Mouse (Mus musculus) embryonic facial prominence, embryonic 11.5 days (tissue): Measurements from ENCODE around the gene Spryd3. TPM values are rescaled to one million over a fixed set of nuclear protein-coding genes. Genes with fewer than 3 reads are reported as not detected.

Experiments used
- ATAC-seq: fragments of 200-750 bp; cut with Nextera tagmentation; replicated peaks from 2 replicates; pipeline ENCODE4 v1.8.0; 2017; ENCODE audit warnings: low read depth; ENCODE audit not compliant: insufficient number of reproducible peaks, low FRiP score, low TSS enrichment
- DNase-seq: peaks from one replicate; pipeline ENCODE4 v3.0.0-alpha.2; 2015; ENCODE audit warnings: low spot score
- H3K27ac ChIP-seq: fragments of 300-500 bp; sonication (generic); replicated peaks from 2 replicates; pipeline ENCODE4 v1.5.1; 2014; ENCODE audit warnings: mild to moderate bottlenecking, low read depth, low read length, control low read depth
- H3K27me3 ChIP-seq: fragments of 300-500 bp; sonication (generic); 2 replicates; pipeline ENCODE4 v1.6.1; 2014; ENCODE audit warnings: mild to moderate bottlenecking, low read length, moderate library complexity, mixed read lengths; ENCODE audit not compliant: control insufficient read depth, insufficient read depth
- H3K36me3 ChIP-seq: fragments of 300-500 bp; sonication (generic); replicated peaks from 2 replicates; pipeline ENCODE4 v1.6.1; 2014; ENCODE audit warnings: low read depth, mild to moderate bottlenecking, low read length, moderate library complexity, mixed read lengths; ENCODE audit not compliant: control insufficient read depth, insufficient read depth
- H3K4me1 ChIP-seq: fragments of 300-500 bp; sonication (generic); 2 replicates; pipeline ENCODE4 v1.6.1; 2014; ENCODE audit warnings: low read length, mixed read lengths; ENCODE audit not compliant: control insufficient read depth, insufficient read depth
- H3K4me2 ChIP-seq: fragments of 300-500 bp; sonication (generic); 2 replicates; pipeline ENCODE4 v1.6.1; 2014; ENCODE audit warnings: low read depth, mild to moderate bottlenecking, control low read depth, low read length, moderate library complexity
- H3K4me3 ChIP-seq: fragments of 300-500 bp; sonication (generic); 2 replicates; pipeline ENCODE4 v1.5.1; 2014; ENCODE audit warnings: low read depth, low read length, control low read depth
- H3K9ac ChIP-seq: fragments of 300-500 bp; sonication (generic); replicated peaks from 2 replicates; pipeline ENCODE4 v1.6.1; 2014; ENCODE audit warnings: mild to moderate bottlenecking, control low read depth, low read length
- H3K9me3 ChIP-seq: fragments of 300-500 bp; sonication (generic); replicated peaks from 2 replicates; pipeline ENCODE4 v1.6.1; 2016; ENCODE audit warnings: mild to moderate bottlenecking, low read length, inconsistent platforms, mixed read lengths; ENCODE audit not compliant: control insufficient read depth
- WGBS: fragments of 180-500 bp; shearing (Covaris S2); extraction: QIAGEN DNeasy Blood & Tissue Kit; methylation state at CpG from one replicate; pipeline ENCODE4 v1.1.7; 2014; 5-methylcytosine and 5-hydroxymethylcytosine counted together
- polyA plus RNA-seq: library from polyadenylated mRNA; unstranded; fragments of >200 nt; fragmentation: Nextera tagmentation; extraction: Ambion mirVana; gene quantifications from 2 replicates; pipeline ENCODE4 v1.2.1, GENCODE M21; 2014

Spryd3 gene
- polyA plus RNA-seq = 8.2 and 9.3 TPM in 2 replicates

GRCm38 (mm10) chr15:102136129-102136758 is at the start of gene Spryd3:
TSS of gene Spryd3 (minus strand) at chr15:102136234.
- Histone ChIP-seq H3K9me3 (no peaks in the 10 kb centered on the region), H3K27me3 (no peaks in the 10 kb centered on the region), H3K4me1 (no peaks in the 10 kb centered on the region), H3K36me3 (no peaks in the 10 kb centered on the region; the same call in 1 of the 2 replicates), H3K4me3 (peak within 1 kb of the TSS; percentile 61), H3K9ac (peak within 1 kb of the TSS; percentile 68), H3K27ac (peak within 1 kb of the TSS; percentile 38), H3K4me2 (peak within 1 kb of the TSS; percentile 77)
- WGBS = under 1% methylated on average over 50 of the region's 50 CpGs
- peak; percentile 99 for ATAC-seq
- peak; percentile 97 for DNase-seq

- Histone ChIP-seq H3K4me3 (no peak overlapping the region), H3K27ac (no peak overlapping the region), H3K4me1 (no peaks in the 10 kb centered on the region), H3K36me3 (no peaks in the 10 kb centered on the region), H3K4me2 (no peak overlapping the region), H3K9me3 (no peaks in the 10 kb centered on the region), H3K27me3 (no peaks in the 10 kb centered on the region), H3K9ac (no peak overlapping the region)
- DNase-seq = peak; percentile 35
- ATAC-seq = no peak
- 53% methylated on average over 3 of the region's 3 CpGs for WGBS
These were observed 47.0 kb upstream of the Spryd3 start for GRCm38 (mm10) chr15:102183076-102183475.

- DNase-seq = no peak
- no peak overlapping the region for H3K4me2 ChIP-seq
- H3K4me3 ChIP-seq = no peak overlapping the region
- no peak overlapping the region for H3K9ac ChIP-seq
- H3K4me1 ChIP-seq = no peaks in the 10 kb centered on the region
- H3K27ac ChIP-seq = no peak overlapping the region
- no peak for ATAC-seq
- no peaks in the 10 kb centered on the region for H3K36me3 ChIP-seq
- H3K9me3 ChIP-seq = no peaks in the 10 kb centered on the region
- H3K27me3 ChIP-seq = no peaks in the 10 kb centered on the region
- WGBS = 91% methylated on average over 14 of the region's 14 CpGs
These were observed 43.9 kb upstream of the Spryd3 start for GRCm38 (mm10) chr15:102179924-102180323.

- Histone ChIP-seq H3K4me3 (no peak overlapping the region), H3K4me1 (no peaks in the 10 kb centered on the region), H3K9ac (no peak overlapping the region), H3K4me2 (no peak overlapping the region), H3K36me3 (no peaks in the 10 kb centered on the region), H3K27me3 (no peaks in the 10 kb centered on the region), H3K27ac (no peak overlapping the region), H3K9me3 (no peaks in the 10 kb centered on the region)
- ATAC-seq (no peak), DNase-seq (no peak)
- 84% methylated on average over 9 of the region's 9 CpGs for WGBS
These were observed 43.1 kb upstream of the Spryd3 start for GRCm38 (mm10) chr15:102179106-102179505.

- Histone ChIP-seq H3K4me3 (no peak overlapping the region), H3K36me3 (no peaks in the 10 kb centered on the region), H3K27me3 (no peaks in the 10 kb centered on the region), H3K9me3 (no peaks in the 10 kb centered on the region), H3K9ac (no peak overlapping the region), H3K27ac (no peak overlapping the region), H3K4me2 (no peak overlapping the region), H3K4me1 (no peaks in the 10 kb centered on the region)
- 11% methylated on average over 6 of the region's 6 CpGs for WGBS
- ATAC-seq (no peak), DNase-seq (peak; percentile 84)
These were observed 42.2 kb upstream of the Spryd3 start for GRCm38 (mm10) chr15:102178279-102178678.

GRCm38 (mm10) chr15:102177417-102177816 is 41.4 kb upstream of the Spryd3 start:
- WGBS = 92% methylated on average over 8 of the region's 8 CpGs
- no peak overlapping the region for H3K4me2 ChIP-seq
- no peak overlapping the region for H3K27ac ChIP-seq
- no peak overlapping the region for H3K9ac ChIP-seq
- DNase-seq (no peak), ATAC-seq (no peak)
- H3K36me3 ChIP-seq = no peaks in the 10 kb centered on the region
- no peak overlapping the region for H3K4me3 ChIP-seq
- no peaks in the 10 kb centered on the region for H3K27me3 ChIP-seq
- no peaks in the 10 kb centered on the region for H3K9me3 ChIP-seq
- H3K4me1 ChIP-seq = no peaks in the 10 kb centered on the region

GRCm38 (mm10) chr15:102176571-102177316 is 40.7 kb upstream of the Spryd3 start:
- no peak for DNase-seq
- 89% methylated on average over 7 of the region's 7 CpGs for WGBS
- Histone ChIP-seq H3K36me3 (no peaks in the 10 kb centered on the region), H3K4me3 (no peak overlapping the region), H3K9ac (no peak overlapping the region), H3K27ac (no peak overlapping the region), H3K27me3 (no peaks in the 10 kb centered on the region), H3K4me2 (no peak overlapping the region), H3K9me3 (no peaks in the 10 kb centered on the region), H3K4me1 (no peaks in the 10 kb centered on the region)
- ATAC-seq = no peak

GRCm38 (mm10) chr15:102175736-102176319 is 39.8 kb upstream of the Spryd3 start:
- no peaks in the 10 kb centered on the region for H3K27me3 ChIP-seq
- no peak for DNase-seq
- no peaks in the 10 kb centered on the region for H3K36me3 ChIP-seq
- no peak for ATAC-seq
- H3K4me3 ChIP-seq = no peak overlapping the region
- H3K4me2 ChIP-seq = no peak overlapping the region
- WGBS = 85% methylated on average over 16 of the region's 16 CpGs
- H3K27ac ChIP-seq = no peak overlapping the region
- no peaks in the 10 kb centered on the region for H3K4me1 ChIP-seq
- H3K9me3 ChIP-seq = no peaks in the 10 kb centered on the region
- no peak overlapping the region for H3K9ac ChIP-seq
